Comparison of ENCODE assay signal across 8 mouse cellular contexts in the genomic region with DNA sequence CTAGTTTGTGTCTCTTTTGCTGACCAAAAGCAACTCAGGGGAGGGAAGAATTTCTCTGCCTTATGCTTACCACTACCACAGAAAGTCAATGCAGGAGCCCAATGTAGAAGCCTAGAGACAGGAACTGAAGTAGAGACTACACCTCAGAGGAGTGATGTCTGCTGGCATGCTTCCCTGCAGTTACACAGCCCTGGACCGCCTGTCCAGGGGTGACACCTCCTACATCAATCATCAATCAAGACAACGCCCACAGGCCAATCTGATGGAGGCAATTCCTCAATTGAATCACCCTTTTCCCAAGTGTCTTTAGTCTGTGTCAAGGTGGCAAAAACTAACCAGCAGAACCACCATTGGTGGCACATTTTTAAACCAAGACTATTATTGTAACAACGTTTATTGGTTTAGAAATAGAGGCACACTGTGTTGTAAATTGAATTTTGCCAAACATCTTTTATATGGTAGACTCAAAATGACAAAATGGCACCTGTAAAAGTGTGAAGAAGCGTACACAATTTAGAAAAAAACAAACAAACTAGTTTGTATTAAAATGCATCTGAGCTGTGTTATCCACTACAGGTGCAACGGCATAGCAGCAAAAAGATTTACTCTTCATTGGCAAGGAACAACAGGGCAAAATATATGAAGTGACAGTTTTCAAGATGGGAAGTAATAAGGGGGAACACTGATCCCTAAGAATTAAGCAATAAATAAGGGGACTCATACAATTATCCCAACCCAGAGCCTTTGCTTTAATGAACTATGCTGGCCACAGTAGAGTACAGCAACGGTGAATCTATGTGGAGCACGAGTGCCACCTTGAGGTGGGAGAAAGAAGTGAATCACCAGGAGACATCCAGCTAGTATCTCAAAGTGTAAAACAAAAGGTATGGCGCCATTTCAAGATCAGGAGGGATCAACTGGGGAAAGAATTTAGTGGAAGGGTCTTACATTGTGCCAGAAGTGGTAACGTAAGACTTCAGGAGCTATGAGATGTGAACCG. TPM values are rescaled to one million over a fixed set of nuclear protein-coding genes. Genes with fewer than 3 reads are reported as not detected.
DNase-seq lines count a peak whose midpoint lies in the region; ATAC-seq and TF ChIP-seq lines count a peak whose summit lies in the region.

No protein-coding gene starts in this region.

- no peaks in the 10 kb centered on the region for H3K27me3 ChIP-seq in heart, postnatal 0 days (ENCODE audit: control insufficient read depth, insufficient read depth, low read length)
- no peaks in the 10 kb centered on the region for H3K27me3 ChIP-seq in liver, postnatal 0 days (ENCODE audit: insufficient read depth, low read length)
- no peaks in the 10 kb centered on the region for H3K27me3 ChIP-seq in neural tube, embryonic 15.5 days (replicated peaks)

- no peak overlapping the region for H3K27ac ChIP-seq in heart, postnatal 0 days (ENCODE audit: low read depth)
- H3K27ac ChIP-seq in liver, postnatal 0 days (ENCODE audit: low read depth): no peak overlapping the region
- no peak overlapping the region for H3K27ac ChIP-seq in neural tube, embryonic 15.5 days (replicated peaks)

- WGBS in heart, postnatal 0 days: 44% methylated on average over 10 of the region's 10 CpGs
- 44% methylated on average over 10 of the region's 10 CpGs for WGBS in liver, postnatal 0 days (ENCODE audit: insufficient replicate concordance)
- 48% methylated on average over 10 of the region's 10 CpGs for WGBS in neural tube, embryonic 15.5 days

- H3K4me2 ChIP-seq in heart, postnatal 0 days (ENCODE audit: low read depth, low read length): no peak overlapping the region
- H3K4me2 ChIP-seq in liver, postnatal 0 days (ENCODE audit: low read depth, low read length): no peak overlapping the region
- H3K4me2 ChIP-seq in neural tube, embryonic 15.5 days: no peak overlapping the region

- H3K4me1 ChIP-seq in heart, postnatal 0 days (ENCODE audit: control insufficient read depth, insufficient read depth): no peaks in the 10 kb centered on the region
- no peaks in the 10 kb centered on the region for H3K4me1 ChIP-seq in liver, postnatal 0 days (ENCODE audit: insufficient read depth)
- no peaks in the 10 kb centered on the region for H3K4me1 ChIP-seq in neural tube, embryonic 15.5 days

- ATAC-seq in heart, postnatal 0 days (ENCODE audit: insufficient read depth, low read depth): no peak
- ATAC-seq in liver, postnatal 0 days: no peak
- peak; percentile 81 for ATAC-seq in neural tube, embryonic 15.5 days (ENCODE audit: low FRiP score)

- TF ChIP-seq EP300 in heart, postnatal 0 days (IDR thresholded peaks at IDR 0.05; ENCODE audit: low read depth): no peak
- TF ChIP-seq EP300 in liver, postnatal 0 days (IDR thresholded peaks at IDR 0.05; ENCODE audit: low read depth): no peak

- DNase-seq in CD4-positive helper T cell, adult 2 months (ENCODE audit: low read depth, low spot score): peak; percentile 54
- DNase-seq in adrenal gland, postnatal 10 days: peak; percentile 82
- peak; percentile 56 for DNase-seq in embryo, embryonic 9.5 days (ENCODE audit: extremely low spot score)
- peak; percentile 59 for DNase-seq in heart, postnatal 0 days (ENCODE audit: low spot score)
- DNase-seq in kidney, postnatal 25 days: peak; percentile 63 to 78
- peak; percentile 71 for DNase-seq in liver, postnatal 0 days
- peak; percentile 70 for DNase-seq in thymus, postnatal 25 days

- no peaks in the 10 kb centered on the region for H3K36me3 ChIP-seq in heart, postnatal 0 days (replicated peaks; ENCODE audit: control insufficient read depth, insufficient read depth, low read length)
- H3K36me3 ChIP-seq in liver, postnatal 0 days (replicated peaks; ENCODE audit: insufficient read depth, low read length): no peaks in the 10 kb centered on the region
- H3K36me3 ChIP-seq in neural tube, embryonic 15.5 days: no peaks in the 10 kb centered on the region

- H3K9ac ChIP-seq in heart, postnatal 0 days (replicated peaks; ENCODE audit: low read depth, low read length): no peak overlapping the region
- H3K9ac ChIP-seq in liver, postnatal 0 days (replicated peaks): no peak overlapping the region
- no peak overlapping the region for H3K9ac ChIP-seq in neural tube, embryonic 15.5 days (replicated peaks)

- peak; percentile 88 for TF ChIP-seq CTCF in heart, postnatal 0 days (IDR thresholded peaks at IDR 0.05; ENCODE audit: low read depth)
- TF ChIP-seq CTCF in liver, postnatal 0 days (IDR thresholded peaks at IDR 0.05; ENCODE audit: low read depth): peak; percentile 90

- H3K9me3 ChIP-seq in heart, postnatal 0 days (replicated peaks; ENCODE audit: control insufficient read depth, low read length): peaks cover 7% of the 10 kb centered on the region; the same call in 1 of the 2 replicates
- peaks cover 3% of the 10 kb centered on the region; the same call in 1 of the 2 replicates for H3K9me3 ChIP-seq in liver, postnatal 0 days (ENCODE audit: low read length)
- 0 out of 2 replicates have a peak, but pooled peaks cover 5% of the 10 kb centered on the region for H3K9me3 ChIP-seq in neural tube, embryonic 15.5 days (replicated peaks)

- H3K4me3 ChIP-seq in heart, postnatal 0 days (ENCODE audit: low read depth, low read length): no peak overlapping the region
- no peak overlapping the region for H3K4me3 ChIP-seq in liver, postnatal 0 days (ENCODE audit: low read depth, low read length)
- no peak overlapping the region for H3K4me3 ChIP-seq in neural tube, embryonic 15.5 days (replicated peaks)

RNA-seq across cellular contexts. Expression of a gene that starts 29.8 kb away (rescaled TPM):
- 10 to 100 TPM; 38.6 to 40.9 TPM for total RNA-seq in adrenal gland, postnatal 10 days (2021)
- 13.4 and 14.2 TPM in 2 replicates for total RNA-seq in heart, postnatal 0 days (2014; rRNA removed; ENCODE audit: low replicate concordance)
- polyA plus RNA-seq in heart, postnatal 0 days (2015; fragmentation: Nextera tagmentation; extraction: Ambion mirVana): 31.9 and 35.2 TPM in 2 replicates
- polyA plus RNA-seq in liver, postnatal 0 days (2015; fragmentation: Nextera tagmentation; extraction: Ambion mirVana): 18.6 and 20.2 TPM in 2 replicates
- 77.8 and 78.5 TPM in 2 replicates for polyA plus RNA-seq in neural tube, embryonic 15.5 days (2015; fragmentation: Nextera tagmentation; extraction: Ambion mirVana)
